Mouse (Mus musculus) liver, postnatal 0 days (tissue): Measurements from ENCODE around the gene Meis3. TPM values are rescaled to one million over a fixed set of nuclear protein-coding genes. Genes with fewer than 3 reads are reported as not detected.

ENCODE experiments used
- ATAC-seq: fragments of 200-750 bp; cut with Nextera tagmentation; 2 replicates; pipeline ENCODE4 v1.8.0; 2017; ENCODE audit warnings: mild to moderate bottlenecking, moderate library complexity
- DNase-seq: peaks from one replicate; pipeline ENCODE4 v3.0.0-alpha.2; 2016
- H3K27ac ChIP-seq: fragments of 300-500 bp; sonication (generic); 2 replicates; pipeline ENCODE4 v1.5.1; 2014; ENCODE audit warnings: antibody characterized with exemption, moderate library complexity, mild to moderate bottlenecking, low read depth
- H3K27me3 ChIP-seq: fragments of 300-500 bp; sonication (generic); 2 replicates; pipeline ENCODE4 v1.6.1; 2014; ENCODE audit warnings: low read length, control low read depth, mixed read lengths; ENCODE audit not compliant: insufficient read depth
- H3K36me3 ChIP-seq: fragments of 300-500 bp; sonication (generic); replicated peaks from 2 replicates; pipeline ENCODE4 v1.6.1; 2014; ENCODE audit warnings: mild to moderate bottlenecking, control low read depth, low read length, moderate library complexity, mixed read lengths; ENCODE audit not compliant: insufficient read depth
- H3K4me1 ChIP-seq: fragments of 300-500 bp; sonication (generic); 2 replicates; pipeline ENCODE4 v1.6.1; 2014; ENCODE audit warnings: antibody characterized with exemption, mild to moderate bottlenecking, control low read depth; ENCODE audit not compliant: insufficient read depth
- H3K4me2 ChIP-seq: fragments of 300-500 bp; sonication (generic); 2 replicates; pipeline ENCODE4 v1.6.1; 2014; ENCODE audit warnings: low read depth, mild to moderate bottlenecking, low read length, moderate library complexity, mixed read lengths
- H3K4me3 ChIP-seq: fragments of 300-500 bp; sonication (generic); 2 replicates; pipeline ENCODE4 v1.5.1; 2014; ENCODE audit warnings: low read depth, low read length
- H3K9ac ChIP-seq: fragments of 300-500 bp; sonication (generic); replicated peaks from 2 replicates; pipeline ENCODE4 v1.6.1; 2014; ENCODE audit warnings: mild to moderate bottlenecking, moderate library complexity
- H3K9me3 ChIP-seq: fragments of 300-500 bp; sonication (generic); 2 replicates; pipeline ENCODE4 v1.6.1; 2016; ENCODE audit warnings: mild to moderate bottlenecking, control low read depth, low read length, mixed read lengths
- CTCF ChIP-seq: sonication (generic); IDR thresholded peaks from 2 replicates; pipeline ENCODE4 v1.5.1; 2016; ENCODE audit warnings: antibody characterized with exemption, low read depth
- EP300 ChIP-seq: IDR thresholded peaks from 2 replicates; pipeline ENCODE4 v1.6.1; 2016; ENCODE audit warnings: antibody characterized with exemption, low read depth, mild to moderate bottlenecking
- WGBS: fragments of 180-500 bp; shearing (Covaris S2); extraction: QIAGEN DNeasy Blood & Tissue Kit; methylation state at CpG from one replicate; pipeline ENCODE4 v1.1.7; 2014; ENCODE audit not compliant: insufficient replicate concordance; 5-methylcytosine and 5-hydroxymethylcytosine counted together
- polyA plus RNA-seq: library from polyadenylated mRNA; unstranded; fragments of >200 nt; fragmentation: Nextera tagmentation; extraction: Ambion mirVana; gene quantifications from 2 replicates; pipeline ENCODE4 v1.2.1, GENCODE M21; 2015

Meis3 gene
- polyA plus RNA-seq, 1 experiment from 2014 or later = 1.9 TPM

- Histone ChIP-seq H3K27ac (no peak overlapping the region), H3K4me2 (no peak overlapping the region), H3K9me3 (no peaks in the 10 kb centered on the region), H3K36me3 (peaks cover 30% of the 10 kb centered on the region), H3K4me1 (no peaks in the 10 kb centered on the region), H3K9ac (no peak overlapping the region), H3K4me3 (no peak overlapping the region), H3K27me3 (no peaks in the 10 kb centered on the region)
- 81% methylated on average over 15 of the region's 15 CpGs for WGBS
- no peak for TF ChIP-seq CTCF
- no peak for TF ChIP-seq EP300
- ATAC-seq (no peak), DNase-seq (no peak)
Measured at GRCm38 (mm10) chr7:16202756-16203504, 28.0 kb downstream of the Meis3 start.

- H3K9ac ChIP-seq = no peak overlapping the region
- H3K9me3 ChIP-seq = no peaks in the 10 kb centered on the region
- DNase-seq (no peak), ATAC-seq (no peak)
- H3K36me3 ChIP-seq = peaks cover 25% of the 10 kb centered on the region
- H3K4me2 ChIP-seq = no peak overlapping the region
- WGBS = 88% methylated on average over 13 of the region's 13 CpGs
- no peak overlapping the region for H3K27ac ChIP-seq
- H3K27me3 ChIP-seq = no peaks in the 10 kb centered on the region
- TF ChIP-seq EP300 (no peak), CTCF (no peak)
- no peaks in the 10 kb centered on the region for H3K4me1 ChIP-seq
- H3K4me3 ChIP-seq = no peak overlapping the region
Measured at GRCm38 (mm10) chr7:16203505-16203903, 28.6 kb downstream of the Meis3 start.

GRCm38 (mm10) chr7:16204791-16205190 lies 29.9 kb downstream of the Meis3 start:
- Histone ChIP-seq H3K4me3 (no peak overlapping the region), H3K4me1 (no peaks in the 10 kb centered on the region), H3K4me2 (no peak overlapping the region), H3K9ac (no peak overlapping the region), H3K27me3 (no peaks in the 10 kb centered on the region), H3K27ac (no peak overlapping the region), H3K36me3 (peaks cover 27% of the 10 kb centered on the region), H3K9me3 (no peaks in the 10 kb centered on the region)
- WGBS = 65% methylated on average over 8 of the region's 9 CpGs
- ATAC-seq (no peak), DNase-seq (no peak)
- TF ChIP-seq EP300 (no peak), CTCF (no peak)

GRCm38 (mm10) chr7:16207076-16207475 lies 32.2 kb downstream of the Meis3 start:
- no peak overlapping the region for H3K4me2 ChIP-seq
- H3K36me3 ChIP-seq = peaks cover 35% of the 10 kb centered on the region
- H3K27me3 ChIP-seq = no peaks in the 10 kb centered on the region
- no peak overlapping the region for H3K27ac ChIP-seq
- DNase-seq (no peak), ATAC-seq (peak; percentile 28; the same call in 1 of the 2 replicates)
- 69% methylated on average over 7 of the region's 7 CpGs for WGBS
- no peaks in the 10 kb centered on the region for H3K9me3 ChIP-seq
- TF ChIP-seq EP300 (no peak), CTCF (no peak)
- no peaks in the 10 kb centered on the region for H3K4me1 ChIP-seq
- no peak overlapping the region for H3K4me3 ChIP-seq
- no peak overlapping the region for H3K9ac ChIP-seq

- peak; percentile 77 for ATAC-seq
- no peaks in the 10 kb centered on the region for H3K4me1 ChIP-seq
- H3K36me3 ChIP-seq = peaks cover 36% of the 10 kb centered on the region
- no peaks in the 10 kb centered on the region for H3K27me3 ChIP-seq
- WGBS = 77% methylated on average over 10 of the region's 10 CpGs
- TF ChIP-seq CTCF = no peak
- no peak for TF ChIP-seq EP300
- 0 out of 2 replicates have a peak overlapping the region, but pooled peaks have one; percentile 18 for H3K27ac ChIP-seq
- no peak overlapping the region for H3K4me3 ChIP-seq
- DNase-seq = no peak
- H3K9ac ChIP-seq = no peak overlapping the region
- H3K9me3 ChIP-seq = no peaks in the 10 kb centered on the region
- H3K4me2 ChIP-seq = no peak overlapping the region
Measured at GRCm38 (mm10) chr7:16207496-16207895, 32.6 kb downstream of the Meis3 start.

- no peak for TF ChIP-seq CTCF
- no peak for TF ChIP-seq EP300
- no peak overlapping the region for H3K9ac ChIP-seq
- no peaks in the 10 kb centered on the region for H3K4me1 ChIP-seq
- H3K36me3 ChIP-seq = peaks cover 38% of the 10 kb centered on the region
- H3K9me3 ChIP-seq = no peaks in the 10 kb centered on the region
- no peak overlapping the region for H3K4me2 ChIP-seq
- ATAC-seq (no peak), DNase-seq (no peak)
- 86% methylated on average over 21 of the region's 21 CpGs for WGBS
- H3K27me3 ChIP-seq = no peaks in the 10 kb centered on the region
- no peak overlapping the region for H3K27ac ChIP-seq
- H3K4me3 ChIP-seq = no peak overlapping the region
Measured at GRCm38 (mm10) chr7:16208781-16209665, 34.1 kb downstream of the Meis3 start.
